Mouse (Mus musculus) naive thymus-derived CD4-positive, alpha-beta T cell, adult 5 months (primary cell): ENCODE results near the gene Dnah12. TPM values are rescaled to one million over a fixed set of nuclear protein-coding genes. Genes with fewer than 3 reads are reported as not detected.

Experiments
- polyA plus RNA-seq: library from polyadenylated mRNA; unstranded; fragments of 100-300 nt; shearing (Covaris generic); gene quantifications from one replicate; pipeline ENCODE4 v1.2.1, GENCODE M21; 2017

Dnah12 gene
- polyA plus RNA-seq = 0.07 TPM

DNA sequence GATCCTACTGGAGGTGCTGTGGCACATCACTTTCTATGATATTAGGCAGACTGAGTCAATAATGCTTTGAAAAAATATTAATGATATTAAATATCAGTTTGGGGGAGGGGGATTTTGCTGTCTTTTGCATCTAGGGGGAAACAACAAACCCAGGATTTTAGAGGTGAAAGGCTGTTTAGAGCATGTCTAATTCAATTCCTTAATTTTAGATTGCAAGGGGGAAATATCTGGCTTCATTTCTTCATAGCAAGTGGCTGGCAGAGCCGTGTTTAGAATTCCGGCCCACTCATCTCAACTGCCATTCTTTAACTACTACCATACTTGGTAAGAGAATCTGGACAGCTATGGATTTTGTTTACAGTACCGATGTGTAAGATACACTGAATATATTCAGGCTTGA lies at the start of gene Dnah12:
Dnah12 (plus strand) TSS at position 301 of the 400 bp plus-strand sequence.

DNA sequence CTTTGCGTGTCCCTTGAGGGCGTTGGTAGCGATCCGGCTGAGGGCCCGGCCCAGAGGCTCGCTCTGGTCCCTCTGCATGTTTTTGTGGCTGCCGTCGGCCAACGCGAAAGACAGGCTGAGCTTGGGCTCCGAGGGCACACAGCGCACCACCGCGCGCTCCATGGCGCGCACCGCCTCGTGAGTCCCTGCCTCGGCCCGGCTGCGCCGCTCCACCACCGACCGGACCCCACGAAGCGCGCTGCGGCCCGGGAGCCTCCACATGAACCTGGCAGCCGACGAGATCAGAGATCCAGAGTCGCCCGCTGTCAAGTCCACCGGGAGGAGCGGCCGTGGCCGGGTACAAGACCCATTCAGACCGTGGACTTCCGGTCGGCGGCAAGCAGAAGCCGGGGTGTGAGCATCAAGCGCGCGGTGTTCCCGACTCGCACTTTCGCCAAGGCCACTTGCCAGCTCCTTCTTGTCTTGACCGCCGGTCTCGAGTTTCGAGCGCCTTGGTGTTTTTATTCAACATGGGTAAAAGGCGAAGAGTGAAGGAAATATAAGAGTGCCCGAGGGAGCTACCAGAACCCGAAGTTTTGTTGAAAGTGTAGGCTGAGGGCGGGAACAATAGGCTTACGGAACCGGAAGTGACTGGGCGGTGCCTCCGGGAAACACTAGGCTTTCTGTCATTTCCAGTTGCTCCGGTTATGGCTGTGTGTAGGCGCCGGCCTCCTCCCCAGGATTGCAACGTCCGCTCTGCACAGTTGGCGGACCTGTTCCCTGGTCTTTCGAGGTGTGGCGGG lies 23.6 kb upstream of the Dnah12 start, which contains the start of gene Pde12:
Pde12 (minus strand) TSS at position 592 of the 782 bp plus-strand sequence.

GRCm38 (mm10) chr14:26894392-26894791 lies 201.3 kb downstream of the Dnah12 start, which contains the start of gene Asb14:
TSS of gene Asb14 (plus strand) at chr14:26894557.

Other genes starting within 250 kb of the Dnah12 start
- gene Slmap, start 158.3 kb upstream of the Dnah12 start, polyA plus RNA-seq = 46.5 TPM
- 19.2 TPM for gene Dennd6a, start 119.4 kb upstream of the Dnah12 start, polyA plus RNA-seq
- gene Arf4, start 55.2 kb upstream of the Dnah12 start, polyA plus RNA-seq = 329 TPM
- 12.8 TPM for gene Pde12, start 23.4 kb upstream of the Dnah12 start, polyA plus RNA-seq
- not detected for gene Asb14, start 201.3 kb downstream of the Dnah12 start, polyA plus RNA-seq